Mouse (Mus musculus): ENCODE measurements around the gene Bcl2l1.

Bcl2l1 gene

GRCm38 (mm10) chr2:152737306-152738221 lies 94.0 kb downstream of the Bcl2l1 start:
- DNase-seq (ENCODE audit: low spot score) = peak; percentile 33

GRCm38 (mm10) chr2:152736748-152737147 lies 94.8 kb downstream of the Bcl2l1 start:
- peak; percentile 32 for DNase-seq (ENCODE audit: low spot score)

DNA sequence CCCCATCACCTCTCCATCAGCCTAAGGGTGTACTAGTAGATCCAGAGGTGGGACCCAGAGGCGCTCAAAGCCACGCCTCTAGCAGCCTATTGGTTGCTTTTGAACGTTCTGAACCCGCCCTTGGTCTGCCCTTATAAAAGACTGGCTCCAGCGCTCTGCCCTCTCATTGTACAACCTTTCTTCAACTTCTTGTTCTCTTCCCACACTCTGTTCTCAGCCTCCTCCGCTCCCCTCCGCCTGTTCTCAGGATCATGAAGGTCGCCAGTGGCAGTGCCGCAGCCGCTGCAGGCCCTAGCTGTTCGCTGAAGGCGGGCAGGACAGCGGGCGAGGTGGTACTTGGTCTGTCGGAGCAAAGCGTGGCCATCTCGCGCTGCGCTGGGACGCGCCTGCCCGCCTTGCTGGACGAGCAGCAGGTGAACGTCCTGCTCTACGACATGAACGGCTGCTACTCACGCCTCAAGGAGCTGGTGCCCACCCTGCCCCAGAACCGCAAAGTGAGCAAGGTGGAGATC lies 95.4 kb downstream of the Bcl2l1 start, which contains the start of gene Id1:
TSS of gene Id1 (plus strand) at position 162 of the 512 bp plus-strand sequence.
- DNase-seq (ENCODE audit: low spot score) = peak; percentile 82

DNA sequence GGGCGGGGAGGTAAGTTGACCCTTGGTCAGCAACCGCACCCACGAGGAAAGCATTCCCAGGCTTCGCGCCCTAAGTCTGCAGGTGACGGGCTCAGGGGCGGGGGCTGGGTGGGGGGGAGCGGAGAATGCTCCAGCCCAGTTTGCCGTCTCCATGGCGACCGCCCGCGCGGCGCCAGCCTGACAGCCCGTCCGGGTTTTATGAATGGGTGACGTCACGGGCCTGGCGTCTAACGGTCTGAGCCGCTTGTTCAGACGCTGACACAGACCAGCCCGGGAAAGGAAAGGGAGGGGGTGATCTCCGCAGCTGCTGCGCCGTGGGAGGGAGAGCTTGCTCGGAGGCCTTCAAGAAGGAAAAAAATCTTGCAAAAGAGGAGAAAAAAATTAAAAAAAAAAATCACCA lies 96.5 kb downstream of the Bcl2l1 start:
- peak; percentile 90 for DNase-seq (ENCODE audit: low spot score)

GRCm38 (mm10) chr2:152734501-152734900 lies 97.0 kb downstream of the Bcl2l1 start:
- no peak for DNase-seq (ENCODE audit: low spot score)

GRCm38 (mm10) chr2:152733201-152733600 lies 98.3 kb downstream of the Bcl2l1 start:
- DNase-seq (ENCODE audit: low spot score) = no peak

Data from ovary, postnatal 36 days (tissue).